Mouse (Mus musculus) neural tube, embryonic 13.5 days (tissue): Measurements from ENCODE around the gene Plin5. TPM values are rescaled to one million over a fixed set of nuclear protein-coding genes. Genes with fewer than 3 reads are reported as not detected.
A peak's percentile ranks its signal among the peaks of the same experiment; 100 is the strongest.
"Not testable (repeated sequence)": the region's sequence is repeated elsewhere in the genome, so short reads cannot be mapped to it uniquely, and the experiment has no call there.

ENCODE experiments used
- ATAC-seq: fragments of 200-750 bp; cut with Nextera tagmentation; 2 replicates; pipeline ENCODE4 v1.8.0; 2017; ENCODE audit warnings: low read depth, mild to moderate bottlenecking, moderate TSS enrichment, moderate library complexity
- H3K27ac ChIP-seq: fragments of 300-500 bp; sonication (generic); replicated peaks from 2 replicates; pipeline ENCODE4 v1.5.1; 2015; ENCODE audit warnings: moderate library complexity, mild to moderate bottlenecking, inconsistent platforms
- H3K27me3 ChIP-seq: fragments of 300-500 bp; sonication (generic); 2 replicates; pipeline ENCODE4 v1.6.1; 2015; ENCODE audit warnings: mild to moderate bottlenecking, inconsistent platforms
- H3K36me3 ChIP-seq: fragments of 300-500 bp; sonication (generic); 2 replicates; pipeline ENCODE4 v1.6.1; 2015; ENCODE audit warnings: mild to moderate bottlenecking, inconsistent platforms
- H3K4me1 ChIP-seq: fragments of 300-500 bp; sonication (generic); replicated peaks from 2 replicates; pipeline ENCODE4 v1.6.1; 2015; ENCODE audit warnings: inconsistent platforms
- H3K4me2 ChIP-seq: fragments of 300-500 bp; sonication (generic); 2 replicates; pipeline ENCODE4 v1.6.1; 2015; ENCODE audit warnings: inconsistent platforms, mild to moderate bottlenecking, moderate library complexity
- H3K4me3 ChIP-seq: fragments of 300-500 bp; sonication (generic); 2 replicates; pipeline ENCODE4 v1.5.1; 2015; ENCODE audit warnings: mild to moderate bottlenecking, inconsistent platforms
- H3K9ac ChIP-seq: fragments of 300-500 bp; sonication (generic); 2 replicates; pipeline ENCODE4 v1.6.1; 2015; ENCODE audit warnings: moderate library complexity, mild to moderate bottlenecking, inconsistent platforms
- H3K9me3 ChIP-seq: fragments of 300-500 bp; sonication (generic); 2 replicates; pipeline ENCODE4 v1.6.1; 2016; ENCODE audit warnings: inconsistent platforms
- WGBS: fragments of 180-500 bp; shearing (Covaris S2); methylation state at CpG from one replicate; pipeline ENCODE4 v1.1.7; 2015; 5-methylcytosine and 5-hydroxymethylcytosine counted together
- polyA plus RNA-seq: library from polyadenylated mRNA; unstranded; fragments of >200 nt; fragmentation: Nextera tagmentation; extraction: Ambion mirVana; gene quantifications from 2 replicates; pipeline ENCODE4 v1.2.1, GENCODE M21; 2015

Plin5 gene
- polyA plus RNA-seq, 1 experiment from 2014 or later = 0.93 TPM

- Histone ChIP-seq H3K4me3 (no peak overlapping the region), H3K27ac (no peak overlapping the region), H3K36me3 (peaks cover 69% of the 10 kb centered on the region), H3K9me3 (no peaks in the 10 kb centered on the region), H3K4me1 (no peaks in the 10 kb centered on the region), H3K9ac (no peak overlapping the region), H3K27me3 (no peaks in the 10 kb centered on the region), H3K4me2 (no peak overlapping the region)
- 91% methylated on average over 5 of the region's 5 CpGs for WGBS
- no peak for ATAC-seq
Observed at GRCm38 (mm10) chr17:56102158-56102557, 15.2 kb downstream of the Plin5 start.

GRCm38 (mm10) chr17:56100811-56101210 lies 16.6 kb downstream of the Plin5 start:
- Histone ChIP-seq H3K4me3 (no peak overlapping the region), H3K9me3 (no peaks in the 10 kb centered on the region)

GRCm38 (mm10) chr17:56098711-56099572 lies 18.5 kb downstream of the Plin5 start:
- Histone ChIP-seq H3K4me1 (no peaks in the 10 kb centered on the region), H3K36me3 (peaks cover 98% of the 10 kb centered on the region), H3K9me3 (no peaks in the 10 kb centered on the region), H3K4me3 (no peak overlapping the region), H3K27me3 (no peaks in the 10 kb centered on the region), H3K4me2 (no peak overlapping the region), H3K9ac (no peak overlapping the region), H3K27ac (no peak overlapping the region)
- WGBS = 92% methylated on average over 15 of the region's 15 CpGs
- ATAC-seq = no peak

More at GRCm38 (mm10) chr17:56100811-56101210, 16.6 kb downstream of the Plin5 start:
- no peaks in the 10 kb centered on the region for H3K27me3 ChIP-seq
- no peak for ATAC-seq
- no peaks in the 10 kb centered on the region for H3K4me1 ChIP-seq
- H3K36me3 ChIP-seq = peaks cover 83% of the 10 kb centered on the region
- H3K4me2 ChIP-seq = no peak overlapping the region
- no peak overlapping the region for H3K9ac ChIP-seq
- no peak overlapping the region for H3K27ac ChIP-seq
- 94% methylated on average over 3 of the region's 3 CpGs for WGBS

- Histone ChIP-seq H3K4me3 (no peak overlapping the region), H3K4me2 (no peak overlapping the region), H3K36me3 (peaks cover 95% of the 10 kb centered on the region), H3K4me1 (no peaks in the 10 kb centered on the region), H3K27ac (no peak overlapping the region), H3K27me3 (no peaks in the 10 kb centered on the region), H3K9me3 (no peaks in the 10 kb centered on the region), H3K9ac (no peak overlapping the region)
- ATAC-seq = no peak
- WGBS = 93% methylated on average over 8 of the region's 8 CpGs
Observed at GRCm38 (mm10) chr17:56098180-56098579, 19.2 kb downstream of the Plin5 start.

GRCm38 (mm10) chr17:56096883-56097282 lies 20.5 kb downstream of the Plin5 start:
- H3K27me3 ChIP-seq = no peaks in the 10 kb centered on the region
- no peak overlapping the region for H3K4me3 ChIP-seq
- H3K9me3 ChIP-seq = no peaks in the 10 kb centered on the region
- no peak overlapping the region for H3K27ac ChIP-seq
- no peaks in the 10 kb centered on the region for H3K4me1 ChIP-seq
- H3K36me3 ChIP-seq = peaks cover 89% of the 10 kb centered on the region
- no peak for ATAC-seq
- WGBS = 91% methylated on average over 12 of the region's 12 CpGs
- no peak overlapping the region for H3K9ac ChIP-seq
- no peak overlapping the region for H3K4me2 ChIP-seq

- H3K9ac ChIP-seq = peak overlapping the region; percentile 31; the same call in 1 of the 2 replicates
- no peaks in the 10 kb centered on the region for H3K9me3 ChIP-seq
- no peak overlapping the region for H3K4me3 ChIP-seq
- H3K27ac ChIP-seq = no peak overlapping the region
- no peak for ATAC-seq
- 100% methylated on average over 1 of the region's 1 CpGs for WGBS
- peaks cover 65% of the 10 kb centered on the region for H3K36me3 ChIP-seq
- H3K4me2 ChIP-seq = no peak overlapping the region
- H3K27me3 ChIP-seq = no peaks in the 10 kb centered on the region
- no peaks in the 10 kb centered on the region for H3K4me1 ChIP-seq
Observed at GRCm38 (mm10) chr17:56092794-56093193, 24.6 kb downstream of the Plin5 start.

- no peak overlapping the region for H3K4me3 ChIP-seq
- H3K4me2 ChIP-seq = no peak overlapping the region
- 87% methylated on average over 1 of the region's 1 CpGs for WGBS
- no peaks in the 10 kb centered on the region for H3K9me3 ChIP-seq
- H3K4me1 ChIP-seq = no peaks in the 10 kb centered on the region
- no peak overlapping the region for H3K9ac ChIP-seq
- peaks cover 63% of the 10 kb centered on the region for H3K36me3 ChIP-seq
- H3K27ac ChIP-seq = no peak overlapping the region
- ATAC-seq = no peak
- no peaks in the 10 kb centered on the region for H3K27me3 ChIP-seq
Observed at GRCm38 (mm10) chr17:56092312-56092711, 25.1 kb downstream of the Plin5 start.

- Histone ChIP-seq H3K36me3 (peaks cover 34% of the 10 kb centered on the region), H3K27ac (peak overlapping the region; percentile 52; the same call in 1 of the 2 replicates), H3K9me3 (no peaks in the 10 kb centered on the region), H3K4me3 (peak overlapping the region; percentile 84), H3K9ac (peak overlapping the region; percentile 95), H3K4me2 (peak overlapping the region; percentile 100), H3K27me3 (no peaks in the 10 kb centered on the region), H3K4me1 (peaks cover 32% of the 10 kb centered on the region)
- 9% methylated on average over 8 of the region's 8 CpGs for WGBS
- peak; percentile 24 for ATAC-seq
Observed at GRCm38 (mm10) chr17:56080781-56081585, 36.4 kb downstream of the Plin5 start.

- H3K27me3 ChIP-seq = no peaks in the 10 kb centered on the region
- peak overlapping the region; percentile 95 for H3K9ac ChIP-seq
- no peak for ATAC-seq
- H3K9me3 ChIP-seq = no peaks in the 10 kb centered on the region
- H3K27ac ChIP-seq = peak overlapping the region; percentile 72
- H3K4me3 ChIP-seq = peak overlapping the region; percentile 84
- H3K4me1 ChIP-seq = peaks cover 40% of the 10 kb centered on the region
- H3K4me2 ChIP-seq = peak overlapping the region; percentile 100
- H3K36me3 ChIP-seq = peaks cover 27% of the 10 kb centered on the region
- WGBS = 1% methylated on average over 11 of the region's 11 CpGs
Observed at GRCm38 (mm10) chr17:56079921-56080320, 37.5 kb downstream of the Plin5 start.

GRCm38 (mm10) chr17:56078880-56079795 lies 38.3 kb downstream of the Plin5 start, which contains the start of gene Hdgfl2:
Hdgfl2 (plus strand) TSS chr17:56079634.
- Histone ChIP-seq H3K36me3 (peaks cover 19% of the 10 kb centered on the region), H3K27me3 (no peaks in the 10 kb centered on the region), H3K9ac (peak within 1 kb of the TSS; percentile 95), H3K4me3 (peak within 1 kb of the TSS; percentile 84), H3K4me1 (peaks cover 43% of the 10 kb centered on the region), H3K27ac (peak within 1 kb of the TSS; percentile 72), H3K9me3 (no peaks in the 10 kb centered on the region), H3K4me2 (peak within 1 kb of the TSS; percentile 100)
- WGBS = 0% methylated on average over 60 of the region's 61 CpGs
- peak; percentile 95 for ATAC-seq

GRCm38 (mm10) chr17:56078361-56078760 lies 39.0 kb downstream of the Plin5 start:
- H3K36me3 ChIP-seq = peaks cover 16% of the 10 kb centered on the region
- not testable (repeated sequence) for H3K27me3 ChIP-seq, H3K9me3 ChIP-seq, H3K9ac ChIP-seq, ATAC-seq
- H3K4me2 ChIP-seq = peak overlapping the region; percentile 40
- 64% methylated on average over 9 of the region's 9 CpGs for WGBS
- peak overlapping the region; percentile 50; the same call in 1 of the 2 replicates for H3K27ac ChIP-seq
- H3K4me1 ChIP-seq = peaks cover 51% of the 10 kb centered on the region
- H3K4me3 ChIP-seq = peak overlapping the region; percentile 84
